Mouse (Mus musculus): ENCODE results near the gene Stn1.
"Not testable (repeated sequence)": the region's sequence is repeated elsewhere in the genome, so short reads cannot be mapped to it uniquely, and the experiment has no call there.

Stn1 gene

DNA sequence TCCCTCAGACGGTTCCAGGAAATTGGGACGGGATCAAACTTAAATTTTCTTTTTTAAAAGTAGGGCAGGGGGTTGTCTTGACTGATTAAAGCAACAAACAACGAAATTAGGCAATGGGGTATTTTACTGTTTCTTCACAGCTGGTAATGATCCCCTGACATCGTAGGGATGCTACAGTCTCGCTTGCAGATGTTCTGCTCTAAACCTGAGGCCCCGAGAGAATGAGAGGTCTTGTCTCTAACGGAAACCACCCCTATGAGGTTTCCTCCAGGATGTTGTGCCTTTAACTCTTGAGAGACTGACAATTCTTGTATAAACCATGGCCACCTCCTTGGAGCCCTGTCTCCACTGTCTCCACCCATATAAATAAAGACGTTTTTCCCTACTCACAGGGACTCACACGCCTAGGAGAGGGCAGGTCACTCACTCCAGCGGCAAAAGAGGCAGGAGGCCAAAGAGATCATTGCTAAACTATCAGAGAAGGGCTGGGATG is at the start of gene Stn1:
TSS of gene Stn1 (minus strand) at position 208 of the 493 bp plus-strand sequence.
- DNase-seq (ENCODE audit: low spot score): peak; percentile 56

DNA sequence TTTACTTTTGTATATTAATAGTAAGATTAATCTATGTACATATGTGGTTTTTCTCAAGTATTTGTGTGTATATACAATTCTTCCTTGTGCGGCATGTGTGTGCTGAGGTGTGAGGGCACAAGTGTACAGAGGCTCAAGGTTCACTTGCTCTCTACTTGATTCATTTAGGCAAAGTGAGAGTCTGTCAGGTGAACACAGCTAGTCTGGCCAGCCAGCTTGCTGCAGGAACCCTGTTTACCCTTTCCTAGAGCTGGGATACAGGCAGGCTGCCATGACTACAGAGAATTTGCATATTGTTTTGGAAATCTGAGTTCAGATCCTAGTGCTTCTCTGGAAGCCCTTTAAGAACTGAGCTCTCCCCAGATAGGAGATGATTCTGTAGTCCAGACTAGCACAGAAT is 49.7 kb upstream of the Stn1 start:
- no peak for DNase-seq (ENCODE audit: low spot score)

DNA sequence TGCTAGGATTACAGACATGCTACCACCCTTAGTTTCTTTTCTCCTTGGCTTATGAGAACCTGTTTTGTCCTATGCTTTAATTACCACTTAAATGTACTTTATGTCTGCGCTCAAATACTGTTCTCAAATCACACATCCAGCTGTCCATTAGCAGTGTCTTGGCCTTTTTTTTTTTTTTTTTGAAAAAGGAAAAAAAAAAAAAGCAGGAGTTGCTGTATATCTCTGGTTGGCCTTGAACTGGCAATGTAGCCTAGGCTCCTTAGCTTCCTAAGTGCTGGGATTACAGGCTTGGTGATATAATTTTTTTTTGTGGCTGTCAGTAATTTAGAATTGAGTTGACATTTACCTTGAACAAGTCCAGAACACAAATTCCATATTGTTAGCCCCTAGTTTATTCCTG is 48.5 kb upstream of the Stn1 start:
- no peak for DNase-seq (ENCODE audit: low spot score)

DNA sequence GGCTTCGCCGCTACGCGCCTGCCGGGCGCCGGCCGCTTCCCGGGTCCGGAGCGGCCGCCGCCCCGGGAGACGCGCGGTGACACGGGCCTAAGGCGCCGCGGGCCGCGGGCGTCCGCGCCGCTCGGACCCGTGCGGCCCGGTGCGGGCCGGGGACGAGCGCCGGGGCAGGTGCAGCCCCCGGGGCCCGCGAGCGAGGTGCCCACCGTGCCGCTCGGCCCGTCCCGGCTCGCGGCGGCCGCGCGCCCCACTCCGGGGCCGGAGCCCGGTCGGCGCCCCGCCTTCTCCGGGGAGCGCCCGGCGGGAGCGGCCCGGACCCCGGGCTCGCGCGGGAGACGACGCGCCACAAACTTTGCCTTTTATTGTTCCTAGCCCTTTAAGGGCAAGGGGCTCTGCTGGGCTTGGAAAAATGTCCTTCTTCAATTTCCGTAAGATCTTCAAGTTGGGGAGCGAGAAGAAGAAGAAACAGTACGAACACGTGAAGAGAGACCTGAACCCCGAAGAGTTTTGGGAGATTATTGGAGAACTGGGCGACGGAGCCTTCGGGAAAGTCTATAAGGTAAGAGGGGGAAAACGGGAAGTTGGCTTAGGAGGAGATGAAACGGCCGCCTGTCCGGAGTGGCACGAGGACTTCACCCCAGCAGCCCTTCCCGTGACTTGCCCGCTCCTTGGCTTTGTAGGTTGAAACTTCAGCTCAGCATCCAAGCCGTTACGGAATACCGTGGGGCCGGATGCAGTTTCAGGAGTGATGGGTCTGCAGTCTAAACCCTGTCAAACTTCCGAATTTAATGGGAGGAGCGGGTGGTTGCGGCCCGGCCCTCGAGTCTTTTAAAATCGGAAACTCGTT is 42.7 kb upstream of the Stn1 start:
- DNase-seq (ENCODE audit: low spot score): peak; percentile 9

DNA sequence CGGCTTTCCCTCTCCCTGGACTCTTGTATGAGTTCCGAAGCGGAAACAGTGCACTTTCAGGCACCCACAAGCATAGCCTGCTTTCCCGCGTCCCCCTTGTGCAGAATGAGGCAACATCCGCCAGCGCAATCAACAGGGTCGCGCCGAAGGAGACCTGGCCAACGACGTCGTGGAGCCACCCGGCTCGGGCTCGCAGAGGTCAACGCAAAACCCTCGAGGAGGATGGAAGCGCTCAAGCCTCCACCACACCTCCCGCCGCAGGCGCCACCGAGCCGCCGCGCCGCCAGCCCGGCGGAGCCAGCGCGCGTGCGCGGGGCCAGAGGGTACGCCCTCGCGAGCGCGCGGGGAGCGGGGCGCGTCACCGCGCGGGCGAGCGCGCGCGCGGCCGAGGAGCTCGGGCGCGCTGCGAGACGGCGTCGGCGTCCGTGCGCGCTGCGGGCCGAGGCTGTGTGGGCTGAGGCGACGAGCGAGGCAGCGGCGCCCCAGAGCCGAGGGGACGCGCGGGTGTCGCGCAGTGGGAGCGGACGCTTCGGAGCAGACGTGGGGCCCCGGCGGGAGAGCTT is 42.0 kb upstream of the Stn1 start, which contains the start of gene Slk:
TSS of gene Slk (plus strand) at position 454 of the 563 bp plus-strand sequence.
- peak; percentile 83 for DNase-seq (ENCODE audit: low spot score)

DNA sequence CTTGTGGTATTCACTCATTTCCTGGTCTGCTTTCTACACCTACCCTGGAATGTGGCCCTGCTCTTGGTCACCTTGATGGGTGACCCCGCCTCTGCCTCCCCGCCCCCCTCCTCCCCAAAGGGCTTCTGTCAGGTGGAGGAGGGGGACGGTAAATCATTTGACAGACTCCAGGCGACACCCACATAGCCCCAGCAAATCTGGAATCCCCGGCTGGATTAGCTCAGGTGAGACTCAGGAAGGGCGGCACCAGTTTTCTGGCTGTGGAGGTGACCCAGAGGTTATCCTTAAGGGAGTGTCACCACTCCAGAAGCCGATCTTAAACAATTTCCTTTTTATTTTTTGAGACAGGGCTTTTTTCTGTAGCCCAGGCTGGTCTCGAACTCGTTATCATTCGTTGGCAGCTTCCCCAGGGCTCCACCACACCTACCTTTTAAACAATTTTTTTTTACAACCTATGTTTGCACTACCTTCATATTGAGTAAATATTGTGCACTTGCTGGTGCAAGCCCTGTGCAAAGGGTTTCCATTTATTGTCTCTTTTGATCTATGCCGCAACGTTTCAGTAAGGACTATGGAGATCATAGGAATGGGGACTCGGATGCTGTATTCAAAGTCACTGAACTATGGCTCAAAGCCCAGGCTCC is 41.4 kb upstream of the Stn1 start:
- DNase-seq (ENCODE audit: low spot score): no peak

DNA sequence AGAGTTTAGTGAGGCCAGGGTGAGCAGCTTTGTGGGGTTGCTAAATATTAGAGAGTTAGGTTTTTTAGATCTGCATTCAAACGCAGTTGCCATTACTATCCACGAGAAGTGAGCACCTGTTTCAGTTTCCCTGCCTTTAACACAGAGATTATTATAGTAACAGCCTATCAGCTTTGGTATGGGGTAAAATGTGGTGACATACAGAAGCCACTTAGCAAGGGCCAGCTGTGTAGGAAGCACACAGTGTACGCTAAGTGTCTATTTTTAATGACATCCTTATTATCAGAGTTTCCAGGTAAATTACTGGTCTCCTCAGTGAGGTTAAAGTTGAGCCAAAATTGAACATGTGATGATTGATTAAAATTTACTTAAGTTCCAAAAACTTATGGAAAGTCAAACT is 36.4 kb upstream of the Stn1 start:
- no peak for DNase-seq (ENCODE audit: low spot score)

DNA sequence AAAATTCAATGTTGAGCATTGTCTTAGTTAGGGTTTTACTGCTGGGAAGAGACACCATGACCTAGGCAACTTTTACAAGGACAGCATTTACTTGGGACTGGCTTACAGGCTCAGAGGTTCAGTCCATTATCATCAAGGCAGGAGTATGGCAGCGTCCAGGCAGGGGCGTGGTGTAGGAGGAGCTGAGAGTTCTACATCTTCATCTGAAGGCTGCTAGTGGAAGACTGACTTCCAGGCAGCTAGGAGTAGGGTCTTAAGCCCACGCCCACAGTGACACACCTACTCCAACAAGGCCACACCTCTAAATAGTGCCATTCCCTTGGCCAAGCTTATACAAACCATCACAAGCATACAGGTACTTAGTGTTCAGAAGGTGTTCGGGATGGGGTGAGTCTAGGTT is 34.7 kb upstream of the Stn1 start:
- DNase-seq (ENCODE audit: low spot score): not testable (repeated sequence)

DNA sequence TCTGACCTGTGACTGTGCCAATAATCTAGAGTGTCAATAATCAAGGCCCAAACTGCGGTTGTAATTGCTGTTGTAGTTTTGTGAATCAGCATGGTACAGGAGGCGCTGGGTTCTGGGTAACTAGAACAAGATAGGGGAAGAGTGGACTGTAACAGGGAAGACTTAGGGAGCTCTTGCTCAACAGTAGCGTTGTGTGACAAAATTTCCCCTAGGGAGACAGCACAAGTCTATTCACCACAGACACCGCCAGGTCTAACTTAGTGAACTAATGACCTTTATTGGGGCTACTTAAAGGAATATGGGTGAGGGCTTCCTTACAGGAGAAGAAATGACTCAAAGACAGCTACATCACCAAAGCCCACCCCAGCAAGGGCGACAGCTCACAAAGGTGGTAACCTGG is 32.7 kb upstream of the Stn1 start:
- DNase-seq (ENCODE audit: low spot score): no peak

DNA sequence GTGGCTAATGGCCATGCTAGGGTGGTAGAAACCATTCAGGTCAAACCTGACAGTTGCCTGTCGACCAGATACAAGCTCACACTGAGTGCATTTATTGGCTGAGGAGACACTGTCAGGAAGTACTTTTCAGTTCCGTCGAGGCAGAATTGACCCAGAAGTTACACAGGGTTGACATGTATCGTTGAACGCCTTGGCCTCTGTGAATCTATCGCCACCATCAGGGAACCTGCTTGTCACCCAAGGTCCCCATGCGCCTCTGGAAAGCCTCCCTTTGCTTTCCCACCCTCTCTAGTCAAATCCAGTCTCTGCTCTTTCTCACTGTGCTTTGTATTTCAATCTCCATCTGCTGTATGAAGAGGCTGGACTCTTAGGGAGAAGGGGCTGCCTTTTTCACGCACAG is 28.7 kb upstream of the Stn1 start:
- no peak for DNase-seq (ENCODE audit: low spot score)

DNA sequence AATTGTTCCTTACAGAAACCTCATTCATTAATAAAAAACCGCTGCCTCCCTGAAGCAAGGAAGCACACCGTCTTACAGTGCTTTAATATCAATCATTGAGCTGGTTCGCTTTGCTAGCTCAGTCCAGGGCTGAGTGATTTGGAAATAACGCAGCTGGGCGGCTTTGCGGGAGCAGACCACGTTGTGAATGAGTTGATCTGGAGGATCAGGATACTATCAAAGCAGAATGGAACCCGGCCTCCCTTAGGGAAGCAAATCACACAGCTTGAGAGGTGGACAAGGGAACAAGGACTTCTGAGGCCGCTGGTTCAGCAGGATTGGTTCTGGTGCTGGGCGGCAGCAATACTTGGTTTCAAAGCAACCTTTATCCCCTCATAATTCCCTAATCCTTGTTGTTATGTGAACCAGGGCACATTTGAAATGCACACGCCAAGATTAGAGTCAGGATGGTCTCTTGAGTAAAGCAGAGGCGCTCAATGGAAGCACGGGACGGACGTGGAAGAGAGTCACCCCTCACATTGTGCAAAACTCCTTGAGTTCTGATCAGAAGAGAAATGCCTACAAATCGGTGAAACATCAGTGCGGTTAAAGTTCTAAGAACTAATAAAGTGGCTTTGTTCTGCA is 27.8 kb upstream of the Stn1 start:
- no peak for DNase-seq (ENCODE audit: low spot score)

DNA sequence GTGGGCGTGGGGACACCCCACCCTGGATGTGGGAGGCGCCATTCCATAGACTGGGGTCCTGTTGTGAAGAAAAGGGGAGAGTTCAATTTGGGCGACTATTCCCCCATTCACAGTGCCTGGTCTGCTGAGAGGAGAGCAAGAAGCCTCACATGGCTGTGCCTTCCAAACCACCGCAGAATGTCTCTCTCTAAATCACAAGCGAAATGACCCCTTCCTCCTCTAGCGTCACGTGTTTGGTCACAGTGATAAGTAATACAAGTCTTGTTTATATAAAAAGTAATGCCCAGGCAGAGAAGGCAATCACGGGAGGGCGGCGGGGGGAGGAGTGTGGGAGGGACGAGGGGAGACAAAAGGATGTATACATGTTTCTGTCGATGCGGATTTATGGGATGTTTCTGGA is 26.4 kb upstream of the Stn1 start:
- no peak for DNase-seq (ENCODE audit: low spot score)

DNA sequence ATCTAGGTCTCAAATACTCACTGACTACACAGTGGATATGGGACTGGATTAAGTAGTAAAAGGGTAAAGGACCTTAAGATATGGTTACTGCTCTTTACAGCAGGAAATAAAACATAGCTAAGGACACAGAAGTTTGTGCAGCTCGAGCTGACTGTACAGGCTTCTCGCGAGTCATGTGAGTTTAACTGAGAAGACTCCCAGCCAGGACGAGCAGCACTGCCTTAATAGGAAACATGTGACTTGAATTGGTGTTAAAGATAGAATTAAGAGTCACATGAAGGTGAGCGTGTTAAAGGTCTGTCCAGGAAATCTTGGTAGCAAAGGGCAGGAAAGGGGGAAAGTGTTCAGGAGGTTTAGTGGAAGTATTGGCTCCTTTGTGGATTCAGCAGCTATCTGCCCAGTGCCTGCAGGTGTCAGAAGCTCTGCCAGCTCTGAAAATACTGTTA is 24.7 kb upstream of the Stn1 start:
- no peak for DNase-seq (ENCODE audit: low spot score)

DNA sequence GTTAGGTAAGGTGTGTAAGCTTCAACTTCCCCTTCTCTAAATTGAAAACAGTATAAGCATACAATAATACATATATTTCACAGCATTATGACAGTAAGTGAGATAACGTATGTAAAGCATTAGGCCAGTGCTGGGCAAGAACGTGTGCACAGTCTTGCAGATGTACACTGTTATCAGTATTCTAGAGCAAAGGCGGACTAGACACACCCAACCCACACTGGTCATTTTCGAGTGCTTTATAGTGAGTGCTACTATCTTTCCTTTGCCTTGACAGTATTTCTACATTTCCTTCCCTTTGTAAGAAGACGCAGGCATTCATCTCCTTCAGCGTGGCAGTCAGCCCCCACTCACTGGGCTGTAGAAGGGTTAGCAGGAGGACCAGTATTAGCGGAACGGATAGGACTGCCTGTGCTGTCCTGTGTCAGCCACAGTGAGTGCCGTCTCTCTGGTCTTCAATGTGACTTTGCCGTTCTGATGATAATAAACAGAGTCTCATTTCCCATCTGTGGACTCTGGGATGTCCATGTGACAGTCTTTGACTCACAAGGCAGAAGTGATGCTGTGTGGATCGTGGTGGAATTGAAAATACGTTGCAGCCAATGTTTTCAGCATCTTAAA is 23.3 kb upstream of the Stn1 start:
- no peak for DNase-seq (ENCODE audit: low spot score)

DNA sequence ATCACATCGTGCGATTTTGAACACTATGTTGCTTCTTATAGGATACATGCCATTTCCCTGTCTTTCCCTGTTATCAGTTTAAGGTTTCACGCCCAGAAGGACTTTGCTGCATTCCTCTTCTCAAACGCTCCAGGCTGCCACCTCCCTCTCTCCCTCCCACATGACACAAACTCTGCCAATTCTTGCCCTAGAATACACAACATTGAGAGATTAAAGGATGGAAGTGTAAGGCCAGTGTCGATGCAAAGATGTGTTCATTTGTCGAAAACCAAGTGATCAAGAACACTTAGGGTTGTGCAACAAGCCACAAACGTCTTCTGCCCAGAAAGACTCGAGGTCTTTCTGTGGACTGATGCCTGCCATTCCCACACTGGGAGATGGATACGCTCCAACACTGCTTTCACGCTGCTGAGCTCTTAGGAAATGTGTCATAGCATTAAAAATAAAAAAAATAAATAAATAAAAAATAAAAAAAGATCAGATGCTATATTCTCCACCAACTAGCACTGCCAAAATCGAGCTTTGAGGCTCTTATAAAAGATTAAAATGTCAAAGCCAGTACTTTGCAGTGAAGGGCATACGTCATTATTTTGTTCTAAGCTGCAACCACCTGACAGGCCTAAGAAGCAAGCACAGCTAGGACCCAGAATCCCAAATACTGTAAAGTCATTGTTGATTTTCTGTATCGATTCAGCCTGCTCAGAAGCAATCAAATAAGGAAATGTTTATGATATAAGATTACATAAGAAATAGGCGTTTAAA is 22.6 kb upstream of the Stn1 start:
- no peak for DNase-seq (ENCODE audit: low spot score)

DNA sequence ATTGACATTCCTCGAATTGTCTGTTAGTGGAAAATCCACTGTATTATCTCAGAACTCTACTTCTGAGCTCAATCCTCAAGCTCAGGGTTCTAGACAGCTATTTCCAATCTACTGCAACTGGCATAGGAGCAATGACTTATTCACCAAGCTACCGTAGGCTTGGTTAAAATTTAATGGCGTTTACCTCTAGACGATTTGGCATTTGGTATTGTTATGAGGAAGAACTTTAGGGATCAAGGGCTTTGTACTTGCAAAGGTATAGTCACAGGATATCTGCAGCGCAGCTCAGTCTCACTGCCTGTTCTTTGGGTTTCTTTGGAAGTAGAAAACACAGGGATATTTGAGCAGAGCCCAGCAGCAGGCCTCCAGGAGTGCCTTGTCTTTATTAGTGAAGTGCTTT is 21.8 kb upstream of the Stn1 start:
- no peak for DNase-seq (ENCODE audit: low spot score)

DNA sequence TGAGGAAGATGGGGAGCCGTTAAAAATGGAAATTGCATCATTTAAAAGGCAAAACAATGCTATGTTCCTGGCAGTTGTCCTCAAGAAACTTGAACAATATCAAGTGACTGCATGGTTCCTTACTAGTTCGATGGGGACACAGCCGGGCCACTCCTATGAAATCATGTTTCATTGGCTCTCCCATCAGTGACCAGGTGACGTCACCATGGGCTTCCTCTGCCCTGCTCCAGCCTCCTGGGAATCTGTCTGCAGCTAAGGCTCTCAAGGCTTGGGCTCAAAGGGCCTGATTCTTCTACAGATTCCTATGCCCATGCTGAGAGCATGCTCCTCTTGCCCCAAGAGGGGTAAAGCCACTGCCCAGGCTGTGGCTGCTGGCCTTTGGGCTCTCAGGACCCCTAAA is 12.3 kb upstream of the Stn1 start:
- no peak for DNase-seq (ENCODE audit: low spot score)

DNA sequence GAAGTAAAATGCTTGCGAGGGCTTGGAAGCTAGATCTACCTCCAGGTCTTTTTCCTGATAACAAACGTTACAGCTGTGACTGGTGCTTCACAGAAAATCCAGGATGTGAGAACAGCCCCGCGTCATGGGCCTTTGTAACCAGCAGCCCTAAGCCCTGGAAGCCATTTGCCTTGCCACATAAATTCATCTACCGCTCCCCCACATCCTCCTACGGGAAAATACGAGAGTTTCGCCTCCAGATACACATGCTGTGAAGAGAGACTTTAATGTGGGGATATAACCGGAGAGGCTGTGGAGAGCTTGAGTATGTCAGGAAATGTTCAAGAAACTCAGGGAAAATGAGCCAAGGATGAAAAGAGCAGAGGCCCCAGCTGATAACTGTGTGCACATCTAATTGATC is 11.9 kb upstream of the Stn1 start:
- DNase-seq (ENCODE audit: low spot score): no peak

DNA sequence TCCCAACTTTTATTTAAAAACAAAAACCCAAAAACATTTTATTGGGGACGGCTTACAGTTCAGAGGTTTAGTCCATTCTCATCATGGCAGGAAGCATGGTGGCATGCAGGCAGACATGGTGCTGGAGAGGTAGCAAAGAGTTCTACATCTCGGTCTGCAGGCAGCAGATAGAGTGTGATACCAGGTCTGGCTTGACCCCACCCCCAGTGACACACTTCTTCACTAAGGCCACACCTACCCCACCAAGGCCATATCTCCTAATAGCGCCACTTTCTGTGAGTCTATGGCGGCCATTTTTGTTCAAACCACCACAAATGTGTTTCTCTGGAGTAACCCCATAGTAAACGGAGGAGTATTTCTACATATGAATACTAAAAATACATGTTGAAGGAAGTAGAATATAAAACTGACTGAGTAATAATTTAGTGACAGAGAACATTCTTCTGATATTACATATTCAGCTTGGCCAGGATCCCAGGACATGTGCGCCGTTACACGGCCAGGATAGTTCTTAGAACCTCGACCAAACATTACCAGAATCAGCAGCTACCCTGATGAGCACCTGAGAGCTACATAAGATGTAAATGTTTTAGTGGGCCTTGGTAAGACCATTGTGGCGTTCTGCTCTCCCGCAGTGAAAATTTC is 11.2 kb upstream of the Stn1 start:
- no peak for DNase-seq (ENCODE audit: low spot score)

DNA sequence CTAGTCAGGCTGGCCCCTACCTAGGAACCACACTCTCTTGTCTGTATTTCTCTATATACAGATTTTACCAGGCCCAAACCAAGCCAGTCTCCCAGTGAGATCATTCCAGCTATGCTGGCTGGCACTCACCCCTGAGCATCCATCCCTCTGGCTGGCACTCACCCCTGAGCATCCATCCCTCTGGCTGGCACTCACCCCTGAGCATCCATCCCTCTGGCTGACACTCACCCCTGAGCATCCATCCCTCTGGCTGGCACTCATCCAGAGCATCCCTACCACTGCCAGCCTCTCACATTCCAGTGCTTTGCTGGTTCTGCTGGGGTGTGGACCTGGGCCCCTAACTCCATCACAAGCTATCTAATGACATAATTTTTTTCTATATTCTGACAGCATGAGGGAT is 8.2 kb upstream of the Stn1 start:
- DNase-seq (ENCODE audit: low spot score): no peak

DNA sequence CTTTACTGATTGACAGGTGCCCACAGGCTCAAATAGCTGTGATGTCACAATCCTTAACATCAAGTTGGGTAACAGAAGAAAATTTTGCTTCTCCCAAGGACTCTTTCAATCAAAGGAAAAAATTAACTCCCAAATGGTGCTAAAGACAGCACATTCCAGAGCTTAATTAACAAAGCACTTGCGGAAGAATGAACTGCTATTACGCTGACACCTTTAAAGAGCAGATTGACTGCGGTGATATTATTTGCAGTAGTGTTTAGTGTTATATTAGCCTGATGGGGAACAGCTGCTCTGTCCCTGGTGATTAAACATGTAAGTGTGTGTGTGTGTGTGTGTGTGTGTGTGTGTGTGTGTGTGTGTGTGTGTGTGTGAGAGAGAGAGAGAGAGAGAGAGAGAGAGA is 7.7 kb upstream of the Stn1 start:
- DNase-seq (ENCODE audit: low spot score): no peak

Measured in T-cell, adult 2 months (primary cell).